Mouse (Mus musculus): Measurements from ENCODE around the gene Prrx2.

DNA sequence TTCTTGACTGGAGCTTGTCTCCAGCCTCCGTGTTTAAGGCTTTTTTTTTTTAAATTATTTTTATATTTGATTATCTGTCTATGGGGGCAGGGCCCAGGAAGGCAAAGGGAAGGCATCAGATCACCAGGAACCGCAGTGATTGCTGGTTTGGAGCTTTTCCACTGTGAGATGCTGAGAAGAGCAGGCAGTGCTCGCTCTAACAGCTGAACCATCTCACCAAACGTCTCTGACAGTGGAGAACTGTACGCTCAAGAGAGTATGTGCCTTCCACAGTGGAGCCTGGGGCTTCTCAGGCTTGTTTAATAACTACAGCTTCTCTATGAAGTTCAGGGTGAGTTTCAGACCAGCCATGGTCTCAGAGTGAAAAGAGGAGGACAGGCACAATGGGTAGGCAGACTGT lies 25.3 kb upstream of the Prrx2 start:
- TF ChIP-seq POLR2A (IDR thresholded peaks at IDR 0.05; ENCODE audit: control insufficient read depth, extremely low read depth, insufficient read depth, low read length, poor library complexity) = no peak
- no peak for TF ChIP-seq CTCF (IDR thresholded peaks at IDR 0.05; ENCODE audit: borderline replicate concordance, control insufficient read depth, extremely low read depth, insufficient read depth, low read length, poor library complexity)

Data from thymus, adult 2 months (tissue).